Mouse (Mus musculus): Measurements from ENCODE around the gene Pde4dip.

The Pde4dip gene

GRCm38 (mm10) chr3:97900516-97901490, 12.3 kb upstream of the Pde4dip start, which contains the start of gene Sec22b:
Gene Sec22b (plus strand): TSS chr3:97901190.
- DNase-seq (ENCODE audit: extremely low read depth, insufficient read length, low spot score), result peak; percentile 84

GRCm38 (mm10) chr3:97898381-97898780, 9.9 kb upstream of the Pde4dip start:
- DNase-seq (ENCODE audit: extremely low read depth, insufficient read length, low spot score), result peak; percentile 13

- no peak for DNase-seq (ENCODE audit: extremely low read depth, insufficient read length, low spot score)
Measured at GRCm38 (mm10) chr3:97894695-97895094, 6.2 kb upstream of the Pde4dip start.

DNA sequence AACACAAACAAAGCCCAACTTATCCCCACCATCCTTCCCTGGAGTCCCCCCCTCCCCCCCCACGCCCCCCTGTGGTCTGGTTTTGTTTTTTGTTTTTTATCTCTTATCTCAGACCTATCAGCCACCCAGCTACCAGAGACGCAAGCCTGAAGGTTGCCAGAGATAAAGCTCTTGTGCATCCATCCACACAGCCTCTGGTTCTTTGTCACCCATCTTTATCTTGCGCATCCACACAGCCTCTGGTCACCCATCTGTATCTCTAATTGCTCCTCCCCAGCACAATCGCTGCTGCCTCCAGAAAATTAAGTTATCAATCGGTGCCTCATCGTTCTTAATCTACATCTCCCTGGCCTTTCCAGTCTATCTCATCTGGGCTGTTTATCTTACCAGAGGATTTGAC, 1.7 kb upstream of the Pde4dip start:
- DNase-seq (ENCODE audit: extremely low read depth, insufficient read length, low spot score), result no peak

GRCm38 (mm10) chr3:97887785-97888167, 731 bp downstream of the Pde4dip start:
- no peak for DNase-seq (ENCODE audit: extremely low read depth, insufficient read length, low spot score)

DNA sequence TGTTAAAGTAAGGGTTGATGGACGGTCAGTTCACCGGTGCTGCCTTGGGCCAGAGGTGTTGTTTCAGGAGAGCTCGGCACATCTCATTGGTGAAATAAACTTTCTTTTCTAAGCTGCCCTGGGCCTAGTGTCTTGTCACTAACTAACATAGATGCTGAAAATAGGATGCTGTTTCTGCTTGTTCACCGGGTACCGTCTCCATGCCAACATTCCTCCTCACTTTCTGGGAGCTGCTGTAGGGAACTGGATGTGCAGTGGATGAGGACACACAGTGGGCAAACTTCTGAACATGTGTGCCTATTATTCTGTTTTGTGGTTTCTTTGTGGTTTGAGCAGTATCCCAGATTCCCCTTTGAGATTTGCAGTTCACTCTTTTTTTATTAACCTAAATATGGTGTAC, 6.9 kb downstream of the Pde4dip start:
- no peak for DNase-seq (ENCODE audit: extremely low read depth, insufficient read length, low spot score)

- peak; percentile 15 for DNase-seq (ENCODE audit: extremely low read depth, insufficient read length, low spot score)
Measured at GRCm38 (mm10) chr3:97879222-97879621, 9.3 kb downstream of the Pde4dip start.

DNA sequence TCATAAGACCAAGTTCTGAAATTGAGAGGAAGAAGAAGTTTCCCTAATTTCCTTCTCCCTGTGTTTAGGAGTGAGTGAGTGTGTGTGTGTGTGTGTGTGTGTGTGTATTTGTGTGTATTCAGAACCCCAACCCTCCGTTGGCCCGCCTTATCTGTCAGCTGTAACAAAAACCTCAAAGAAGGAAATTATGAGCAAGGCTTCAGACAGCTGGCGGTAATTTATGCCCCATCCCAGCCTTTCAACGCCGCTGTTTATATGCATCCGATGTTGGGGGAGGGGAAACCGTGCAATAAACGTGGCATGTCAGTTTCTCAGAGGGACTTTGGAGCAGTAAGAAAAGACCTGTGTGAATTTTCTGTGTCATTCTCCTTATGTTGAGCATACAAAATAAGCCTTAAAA, 12.2 kb downstream of the Pde4dip start:
- no peak for DNase-seq (ENCODE audit: extremely low read depth, insufficient read length, low spot score)

DNA sequence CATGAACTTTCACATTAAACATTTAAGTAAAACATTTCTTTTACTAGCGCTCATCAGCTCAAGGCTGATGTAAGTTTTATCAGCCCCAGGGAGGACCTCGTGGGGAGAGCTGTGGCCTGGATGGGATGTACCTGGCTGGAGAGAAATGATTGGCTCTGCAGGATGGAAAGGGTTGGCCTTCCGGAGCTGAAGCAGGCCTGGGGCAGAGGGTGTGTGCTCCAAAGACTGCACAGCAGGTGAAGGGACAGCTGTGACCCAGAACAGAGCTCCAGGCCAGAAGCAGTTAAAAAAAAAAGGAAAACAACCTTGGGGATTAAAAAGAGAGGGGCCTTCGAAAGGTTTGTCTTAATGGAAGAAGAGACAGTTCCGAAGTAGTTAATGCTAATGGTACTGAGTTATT, 13.7 kb downstream of the Pde4dip start:
- DNase-seq (ENCODE audit: extremely low read depth, insufficient read length, low spot score), result no peak

GRCm38 (mm10) chr3:97869730-97870129, 18.8 kb downstream of the Pde4dip start:
- no peak for DNase-seq (ENCODE audit: extremely low read depth, insufficient read length, low spot score)

- DNase-seq (ENCODE audit: extremely low read depth, insufficient read length, low spot score), result no peak
Measured at GRCm38 (mm10) chr3:97868733-97869132, 19.8 kb downstream of the Pde4dip start.

- peak; percentile 87 for DNase-seq (ENCODE audit: extremely low read depth, insufficient read length, low spot score)
Measured at GRCm38 (mm10) chr3:97868024-97868689, 20.4 kb downstream of the Pde4dip start.

GRCm38 (mm10) chr3:97867221-97868023, 21.1 kb downstream of the Pde4dip start:
- peak; percentile 37 for DNase-seq (ENCODE audit: extremely low read depth, insufficient read length, low spot score)

DNA sequence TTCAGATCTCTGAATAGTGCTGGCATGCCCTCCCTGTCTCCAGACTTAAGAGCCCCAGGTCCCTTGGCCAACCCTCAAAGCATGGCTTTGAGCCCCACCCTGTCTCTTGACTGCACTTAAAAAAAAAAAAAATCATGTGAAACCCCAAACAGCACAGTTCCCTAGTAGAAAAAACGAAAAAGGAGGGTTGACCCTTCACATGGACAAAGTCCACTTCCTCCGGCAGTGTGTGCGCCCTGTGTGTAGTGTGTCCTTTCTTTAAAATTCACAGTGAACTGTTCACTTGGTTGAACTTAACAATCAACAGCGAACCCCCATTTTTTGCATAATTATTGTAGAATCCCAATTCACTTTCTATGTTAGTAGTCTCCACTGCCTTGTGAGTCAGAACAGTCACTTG, 21.8 kb downstream of the Pde4dip start:
- DNase-seq (ENCODE audit: extremely low read depth, insufficient read length, low spot score), result no peak

DNA sequence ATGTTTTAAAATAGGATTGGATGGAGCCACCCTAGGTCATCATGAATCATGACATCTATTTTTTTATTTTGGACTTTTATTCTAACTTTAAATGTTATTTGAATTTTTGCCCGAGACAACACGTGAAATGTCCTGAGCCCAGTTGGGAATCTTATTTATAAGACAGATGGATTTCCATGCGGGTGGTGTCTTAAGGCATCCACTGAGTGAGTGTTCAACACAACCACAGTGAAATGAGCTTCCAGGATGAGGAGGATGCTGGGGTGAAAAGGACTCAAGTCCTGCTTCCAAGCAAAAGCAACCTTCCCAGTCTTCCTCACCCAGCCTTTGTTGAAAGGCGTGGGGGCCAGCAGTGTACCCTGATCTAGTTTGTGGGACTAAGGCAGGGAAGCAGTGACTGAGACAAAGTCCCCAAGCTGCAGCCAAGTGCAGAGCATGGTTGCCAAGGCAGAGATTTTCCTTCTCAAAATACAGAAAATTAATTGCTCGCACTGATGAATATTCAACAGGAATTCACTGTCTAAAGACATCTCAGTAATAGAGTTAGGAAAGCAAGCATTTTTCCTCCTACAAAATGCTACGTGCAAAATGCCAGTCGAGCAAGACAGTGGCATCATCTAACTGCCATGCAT, 27.6 kb downstream of the Pde4dip start:
- DNase-seq (ENCODE audit: extremely low read depth, insufficient read length, low spot score), result no peak

- DNase-seq (ENCODE audit: extremely low read depth, insufficient read length, low spot score), result no peak
Measured at GRCm38 (mm10) chr3:97859400-97859799, 29.1 kb downstream of the Pde4dip start.

DNA sequence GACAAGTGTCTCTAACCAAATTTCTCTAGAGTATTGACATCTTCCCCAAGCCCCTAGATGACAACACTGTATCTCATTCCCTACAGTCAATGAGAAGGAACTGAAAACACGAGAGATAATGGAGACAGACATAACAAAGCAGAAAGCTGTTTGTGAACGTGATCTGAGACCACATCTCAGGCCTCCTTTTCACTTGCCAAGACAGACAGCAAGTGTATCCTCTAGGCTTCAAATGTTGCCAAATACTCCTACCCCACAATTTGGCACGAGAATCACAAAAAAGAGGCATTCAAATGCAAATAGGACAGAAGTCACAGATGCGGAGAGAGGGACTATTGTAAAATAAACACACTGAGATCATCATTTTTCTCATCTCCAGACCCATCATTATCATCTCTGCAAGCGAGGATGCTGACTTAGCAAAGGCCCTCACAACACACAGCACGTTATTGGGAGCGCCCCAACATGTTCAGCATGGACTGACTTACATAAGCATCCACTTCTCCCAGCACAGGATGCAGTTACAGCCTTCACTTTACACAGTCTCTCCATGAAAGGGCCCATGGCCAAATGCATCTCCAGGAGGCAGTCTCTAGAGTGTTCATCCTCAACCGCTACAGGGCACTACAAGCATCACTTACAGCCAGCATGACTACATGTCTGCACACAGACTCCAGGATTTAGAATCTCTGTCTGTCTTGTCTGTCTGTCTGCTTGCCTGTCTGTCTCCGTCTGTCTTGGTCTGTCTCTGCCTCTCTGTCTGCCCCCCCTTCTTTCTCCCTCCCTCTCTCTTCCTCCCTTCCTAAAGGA, 33.7 kb downstream of the Pde4dip start:
- no peak for DNase-seq (ENCODE audit: extremely low read depth, insufficient read length, low spot score)

DNA sequence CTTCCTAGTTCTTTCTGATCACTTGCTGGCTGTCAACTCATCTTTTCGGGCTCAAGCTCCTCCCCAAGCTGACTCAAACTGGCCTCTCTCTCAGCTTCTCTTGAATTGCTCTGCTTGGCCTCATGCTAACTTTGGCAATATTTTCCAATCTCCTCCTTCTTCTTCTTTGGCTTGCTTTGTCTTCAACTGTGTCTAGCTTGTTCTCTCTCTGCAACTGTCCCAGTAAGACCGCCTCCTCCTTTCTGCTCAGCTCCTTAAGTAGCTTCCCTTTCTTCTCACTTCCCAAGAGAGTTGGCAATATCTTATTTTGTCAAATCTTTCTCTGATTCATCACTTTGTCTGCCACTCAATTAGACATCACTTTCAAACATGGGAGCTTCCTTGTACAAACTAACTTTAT, 36.7 kb downstream of the Pde4dip start:
- no peak for DNase-seq (ENCODE audit: extremely low read depth, insufficient read length, low spot score)

GRCm38 (mm10) chr3:97847626-97848025, 40.9 kb downstream of the Pde4dip start:
- no peak for DNase-seq (ENCODE audit: extremely low read depth, insufficient read length, low spot score)

DNA sequence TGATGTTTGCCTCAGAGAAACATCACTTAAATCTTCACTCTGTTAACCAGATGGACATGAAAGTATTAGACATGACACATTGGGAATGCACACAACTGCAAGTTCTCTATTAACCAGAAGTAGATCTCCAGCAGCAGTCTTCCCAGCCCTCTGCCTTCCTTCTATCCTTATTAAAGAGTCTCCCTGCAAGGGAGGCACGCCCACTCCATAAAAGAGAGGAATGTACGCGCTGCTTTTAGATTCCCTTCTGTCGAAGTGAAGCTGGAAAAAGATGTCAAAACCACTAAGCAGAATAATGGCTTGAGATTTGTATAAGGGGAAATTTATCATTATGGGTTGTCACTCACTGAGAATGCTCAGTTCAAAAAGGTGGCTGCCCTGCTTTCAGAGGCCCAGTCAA, 42.1 kb downstream of the Pde4dip start:
- DNase-seq (ENCODE audit: extremely low read depth, insufficient read length, low spot score), result no peak

Data from 3134 (cell line).